Mouse (Mus musculus) CH12.LX (cell line): ENCODE data around the gene Pop5.

Experiments
- CHD1 ChIP-seq: IDR thresholded peaks from 2 replicates; pipeline ENCODE4 v1.6.1; 2012; ENCODE audit warnings: low read depth, low read length, improper control_type of control experiment, inconsistent platforms
- CHD2 ChIP-seq: IDR thresholded peaks from 2 replicates; pipeline ENCODE4 v1.6.1; 2011; ENCODE audit warnings: low read length, improper control_type of control experiment
- CTCF ChIP-seq, 2 experiments: IDR thresholded peaks in 1 of 2; conservative IDR thresholded peaks in 1 of 2; 2 replicates each; pipeline ENCODE4 v1.5.1; 2011 to 2012; ENCODE audit warnings: low read depth in 2 of 2, low read length in 2 of 2, improper control_type of control experiment in 1 of 2, inconsistent platforms in 1 of 2, mild to moderate bottlenecking in 1 of 2, moderate library complexity in 1 of 2
- ELF1 ChIP-seq: IDR thresholded peaks from 2 replicates; pipeline ENCODE4 v1.6.1; 2014; ENCODE audit warnings: low read depth, mild to moderate bottlenecking, inconsistent platforms, low read length, improper control_type of control experiment
- EP300 ChIP-seq: IDR thresholded peaks from 2 replicates; pipeline ENCODE4 v1.6.1; 2011; ENCODE audit warnings: low read length, improper control_type of control experiment
- ETS1 ChIP-seq: conservative IDR thresholded peaks from 2 replicates; pipeline ENCODE4 v1.6.1; 2012; ENCODE audit warnings: low read depth, mild to moderate bottlenecking, inconsistent platforms, low read length, improper control_type of control experiment, moderate library complexity
- HCFC1 ChIP-seq: IDR thresholded peaks from 2 replicates; pipeline ENCODE4 v1.6.1; 2012; ENCODE audit warnings: low read depth, mild to moderate bottlenecking, inconsistent platforms, low read length, improper control_type of control experiment
- JUND ChIP-seq: conservative IDR thresholded peaks from 2 replicates; pipeline ENCODE4 v1.6.1; 2011; ENCODE audit warnings: low read depth, low read length, improper control_type of control experiment
- POLR2A ChIP-seq: IDR thresholded peaks from 2 replicates; pipeline ENCODE4 v1.6.1; 2011; ENCODE audit warnings: low read depth, mild to moderate bottlenecking, improper control_type of control experiment, low read length
- RCOR1 ChIP-seq: conservative IDR thresholded peaks from 2 replicates; pipeline ENCODE4 v1.6.1; 2012; ENCODE audit warnings: low read depth, mild to moderate bottlenecking, inconsistent platforms, low read length, improper control_type of control experiment
- TCF12 ChIP-seq: IDR thresholded peaks from 2 replicates; pipeline ENCODE4 v1.6.1; 2014; ENCODE audit warnings: low read depth, mild to moderate bottlenecking, inconsistent platforms, low read length, improper control_type of control experiment
- UBTF ChIP-seq: IDR thresholded peaks from 2 replicates; pipeline ENCODE4 v1.6.1; 2012; ENCODE audit warnings: low read depth, mild to moderate bottlenecking, inconsistent platforms, low read length, improper control_type of control experiment, moderate library complexity
- USF2 ChIP-seq: conservative IDR thresholded peaks from 2 replicates; pipeline ENCODE4 v1.6.1; 2011; ENCODE audit warnings: low read depth, low read length, improper control_type of control experiment
- ZC3H11A ChIP-seq: IDR thresholded peaks from 2 replicates; pipeline ENCODE4 v1.6.1; 2012; ENCODE audit warnings: low read depth, mild to moderate bottlenecking, inconsistent platforms, low read length, improper control_type of control experiment

DNA sequence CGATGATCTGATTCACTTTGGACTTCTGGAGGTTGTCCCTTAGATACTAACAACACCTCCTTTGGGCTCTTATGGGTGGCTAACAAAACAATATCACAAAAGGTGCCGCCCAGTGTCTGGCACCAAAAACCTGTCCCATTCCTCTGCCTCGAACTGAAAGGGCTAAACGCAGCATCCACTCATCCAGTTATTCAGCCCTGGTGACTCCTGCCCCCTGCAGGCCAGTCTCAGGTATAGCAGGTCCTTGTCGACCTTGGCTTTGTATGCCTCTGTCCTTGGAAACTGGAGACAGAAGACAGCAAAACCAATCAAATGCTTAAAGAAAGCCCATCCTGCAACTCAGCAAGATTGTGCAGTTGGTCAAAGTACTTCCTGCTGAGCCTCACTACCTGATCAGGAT is 46.8 kb upstream of the Pop5 start:
- TF ChIP-seq HCFC1 (no peak), JUND (no peak), RCOR1 (no peak), CTCF (conservative IDR thresholded peaks at IDR 0.05 in 1 of 2, IDR thresholded peaks at IDR 0.05 in 1 of 2; ENCODE audit: low read depth in 2 of 2, low read length in 2 of 2) (peak; percentile 77 to 79), ZC3H11A (no peak), CHD1 (no peak), USF2 (no peak), CHD2 (no peak), POLR2A (no peak), TCF12 (no peak), ETS1 (no peak), EP300 (no peak), UBTF (no peak), ELF1 (no peak)
